Mouse (Mus musculus) adrenal gland, postnatal 36 days (tissue): ENCODE measurements around the gene Ctf1. TPM values are rescaled to one million over a fixed set of nuclear protein-coding genes. Genes with fewer than 3 reads are reported as not detected.

ENCODE experiments used
- DNase-seq, 2 experiments: peaks; one replicate each; pipeline ENCODE4 v3.0.0; 2021; ENCODE audit warnings: mixed read lengths in 1 of 2
- long read RNA-seq, 2 experiments: library from polyadenylated mRNA; stranded (forward); transcript quantifications; one replicate each; pipeline ENCODE4 v2.0.0; 2021; ENCODE audit warnings: borderline sequencing depth in 2 of 2
- total RNA-seq, 2 experiments: library from RNA; stranded (reverse); gene quantifications; 2 replicates each; pipeline ENCODE4 v1.2.3; 2021

Ctf1 gene
- 1 to 10 TPM; 3.2 to 4.2 TPM for total RNA-seq
- long read RNA-seq, experiment 1, transcript Ctf1-201 (3 exons, 1,352 nt): major isoform, 6 of 7 reads
- long read RNA-seq, experiment 1, partial matches to known transcripts: 0 of 7 reads
- long read RNA-seq, experiment 1, other reads (novel, unspliced or antisense): 1 of 7 reads
- long read RNA-seq, experiment 2, partial matches to known transcripts: 1 of 6 reads
- long read RNA-seq, experiment 2, other reads (novel, unspliced or antisense): 1 of 6 reads

GRCm38 (mm10) chr7:127712461-127713385 lies at the start of gene Ctf1:
TSS of gene Ctf1 (plus strand) at chr7:127712736.
- DNase-seq: peak; percentile 83 to 89

DNA sequence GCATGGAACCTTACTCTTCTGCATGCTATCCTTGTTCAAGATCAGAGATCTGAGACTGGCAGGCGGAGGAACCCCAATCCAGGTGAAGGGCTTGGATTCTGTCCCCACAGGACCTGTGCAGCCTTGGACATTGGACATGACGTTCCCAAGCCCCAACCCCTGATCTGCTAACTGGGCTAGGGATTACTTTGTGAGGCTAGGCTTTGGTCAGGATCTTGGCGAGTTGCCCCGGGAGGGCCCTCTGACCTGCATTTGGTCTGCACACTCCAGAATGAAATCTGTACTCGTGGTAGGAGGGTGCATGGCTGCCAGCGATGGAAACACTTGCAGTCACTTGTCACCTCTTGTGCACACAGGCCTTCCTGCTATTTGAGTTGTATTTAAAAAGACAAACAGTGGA lies 49.6 kb upstream of the Ctf1 start:
- no peak for DNase-seq

GRCm38 (mm10) chr7:127666066-127666654 lies 46.4 kb upstream of the Ctf1 start:
- no peak for DNase-seq

DNA sequence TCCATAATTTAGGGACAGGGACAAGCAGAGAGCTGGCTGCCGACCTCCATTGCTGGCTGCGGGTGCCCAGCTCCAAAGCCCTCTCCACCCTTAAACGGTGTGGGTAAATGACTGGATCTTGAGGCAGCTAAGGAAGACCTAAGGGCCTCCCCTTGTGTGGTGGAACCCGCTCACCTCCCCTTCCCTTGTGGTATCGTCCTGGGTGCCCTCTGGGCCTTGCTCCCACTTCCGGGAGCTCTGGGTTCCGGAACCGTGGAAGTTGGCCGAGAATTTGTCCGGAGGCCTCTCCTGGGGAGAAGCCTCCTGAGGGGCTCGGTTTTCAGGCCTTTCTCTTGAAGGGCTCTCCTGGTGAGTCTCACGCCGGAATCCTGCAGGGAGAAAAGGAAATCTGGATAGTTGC lies 45.9 kb upstream of the Ctf1 start:
- no peak for DNase-seq

GRCm38 (mm10) chr7:127667171-127667570 lies 45.4 kb upstream of the Ctf1 start:
- DNase-seq: no peak

- no peak for DNase-seq
Measured at GRCm38 (mm10) chr7:127671880-127672774, 40.4 kb upstream of the Ctf1 start.

- DNase-seq: no peak
Measured at GRCm38 (mm10) chr7:127672776-127673175, 39.8 kb upstream of the Ctf1 start.

GRCm38 (mm10) chr7:127674977-127675376 lies 37.6 kb upstream of the Ctf1 start:
- DNase-seq: peak; percentile 90 to 93

- DNase-seq: no peak
Measured at GRCm38 (mm10) chr7:127675391-127675811, 37.1 kb upstream of the Ctf1 start.

GRCm38 (mm10) chr7:127677077-127677476 lies 35.5 kb upstream of the Ctf1 start:
- peak; percentile 58 to 74 for DNase-seq

DNA sequence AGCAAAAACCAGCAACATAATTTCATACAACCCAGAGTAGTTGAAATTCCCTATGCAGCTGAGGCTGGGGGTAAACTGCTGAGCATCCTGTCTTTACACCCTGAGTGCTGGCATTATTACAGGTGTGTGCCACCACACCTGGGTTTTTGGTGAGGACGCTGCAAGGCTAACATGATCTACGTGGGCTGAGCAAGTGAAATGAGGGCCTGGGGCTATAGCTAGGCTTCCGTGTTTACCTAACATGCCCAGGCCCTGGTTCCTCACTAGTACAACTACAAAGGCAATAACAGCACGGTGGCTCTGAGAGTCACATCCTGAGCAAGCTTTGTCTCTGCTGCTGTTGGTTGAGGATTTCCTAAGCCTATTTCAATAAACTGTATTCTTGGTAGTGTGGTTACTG lies 34.9 kb upstream of the Ctf1 start:
- no peak for DNase-seq

GRCm38 (mm10) chr7:127678811-127679210 lies 33.7 kb upstream of the Ctf1 start:
- DNase-seq: peak; percentile 55 to 58

DNA sequence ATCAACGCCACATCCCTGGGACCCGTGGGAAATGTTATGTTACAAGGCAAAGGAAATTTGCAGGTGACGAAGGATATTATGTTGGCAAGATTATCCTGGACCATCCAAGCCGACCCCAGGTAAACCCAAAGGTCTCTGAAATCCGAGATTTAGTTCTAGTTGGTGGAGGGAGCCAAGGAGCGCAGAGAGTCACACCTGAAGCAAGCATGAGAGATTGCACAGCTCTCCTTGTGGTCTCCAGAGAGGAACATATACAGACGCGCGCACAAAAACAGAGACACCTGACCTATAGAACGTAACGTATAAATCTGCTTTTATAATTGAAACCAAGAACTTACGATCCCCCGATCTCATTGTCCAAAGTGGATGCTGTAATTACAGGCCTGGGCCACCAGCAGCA lies 32.0 kb upstream of the Ctf1 start:
- no peak for DNase-seq

- DNase-seq: peak in 1 of 2 experiments; percentile 32
Measured at GRCm38 (mm10) chr7:127681888-127682553, 30.5 kb upstream of the Ctf1 start.

- no peak for DNase-seq
Measured at GRCm38 (mm10) chr7:127685304-127686018, 27.1 kb upstream of the Ctf1 start.

DNA sequence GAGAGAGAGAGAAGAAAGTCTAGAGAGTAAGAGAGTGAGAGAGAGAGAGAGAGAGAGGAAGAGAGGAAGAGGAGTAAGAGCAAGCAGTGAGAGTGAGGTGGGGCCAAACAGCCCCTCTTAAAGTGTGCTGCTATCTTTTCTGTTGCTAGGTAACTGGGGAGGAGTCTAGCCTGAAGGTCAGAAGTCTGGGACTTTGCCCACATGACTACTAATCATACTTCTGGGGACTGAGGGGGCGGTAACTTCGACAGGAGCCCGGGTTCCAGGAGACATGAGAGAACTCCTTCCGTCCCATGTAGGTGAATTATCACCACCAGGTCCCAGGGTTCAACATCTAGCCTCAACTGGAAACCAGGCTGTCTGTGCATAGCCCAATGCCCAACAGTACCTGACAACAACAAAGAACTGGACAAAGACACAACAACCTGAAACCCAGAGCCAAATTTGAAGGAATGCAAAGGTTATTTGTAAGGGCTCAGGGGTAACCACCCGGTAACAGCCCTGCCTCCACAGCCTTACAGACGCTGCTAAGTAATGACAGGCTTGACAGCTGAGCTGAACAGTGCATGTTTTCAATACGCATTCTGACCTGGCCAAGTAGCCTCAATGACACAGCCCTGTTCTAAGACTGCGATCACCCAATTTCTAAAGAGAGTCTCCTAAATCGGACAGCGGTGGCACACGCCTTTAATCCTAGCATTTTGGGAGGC lies 25.6 kb upstream of the Ctf1 start:
- peak; percentile 55 to 65 for DNase-seq

DNA sequence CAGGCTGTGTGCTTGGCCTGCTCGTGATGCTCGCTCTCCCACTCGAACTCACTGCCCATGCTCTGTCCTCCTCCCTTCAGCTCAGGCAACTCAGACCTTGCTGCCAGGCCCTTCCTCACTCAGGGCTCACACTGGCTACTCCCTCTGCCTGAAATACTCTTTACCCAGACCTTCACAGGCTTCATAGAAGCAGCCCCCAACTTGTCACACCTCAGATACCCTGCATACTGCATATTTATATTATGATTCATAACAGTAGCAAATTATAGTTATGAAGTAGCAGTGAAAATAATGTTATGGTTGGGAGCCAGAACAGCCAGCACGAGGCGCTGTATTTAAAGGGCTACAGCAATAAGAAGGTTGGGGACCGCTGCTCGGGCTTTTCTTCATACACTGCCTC lies 23.6 kb upstream of the Ctf1 start:
- DNase-seq: no peak

DNA sequence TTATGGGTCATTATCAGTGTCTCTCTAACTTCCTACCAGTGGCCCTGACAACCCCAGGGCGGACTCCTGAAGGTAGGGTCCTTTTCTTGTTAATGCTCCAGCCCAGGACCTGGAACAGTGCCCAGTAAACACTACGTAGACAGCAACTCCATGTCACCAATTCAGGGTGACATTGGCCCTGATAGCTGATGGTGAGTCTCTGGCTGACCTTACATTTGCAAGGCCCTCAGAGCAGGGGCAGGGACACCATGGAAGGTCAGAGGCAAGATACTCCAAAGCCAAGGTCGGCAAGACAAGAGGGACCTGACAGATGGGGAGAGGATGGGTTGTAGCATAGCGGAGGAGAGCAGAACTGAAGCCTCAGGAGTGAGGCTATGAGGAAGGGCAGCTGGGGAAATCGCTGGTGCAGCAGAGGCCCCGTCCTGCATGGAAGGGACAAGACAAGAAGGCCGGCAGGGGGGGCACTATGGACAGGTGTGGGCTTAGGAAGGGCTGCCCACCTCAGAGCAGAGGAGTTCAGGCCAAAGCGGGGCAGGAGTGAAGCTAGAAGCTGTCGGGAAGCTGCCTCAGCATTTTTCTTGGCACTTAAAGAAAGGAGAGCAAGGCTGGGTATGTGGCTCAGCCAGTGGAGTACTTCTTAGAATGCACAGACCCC lies 22.8 kb upstream of the Ctf1 start:
- DNase-seq: peak; percentile 41 to 60

GRCm38 (mm10) chr7:127691221-127691989 lies 21.1 kb upstream of the Ctf1 start:
- DNase-seq: peak; percentile 88 to 89
